Mouse (Mus musculus): Measurements from ENCODE around the gene 4930562C15Rik.

4930562C15Rik gene

GRCm38 (mm10) chr16:4862863-4863483 lies 27.8 kb downstream of the 4930562C15Rik start:
- DNase-seq (ENCODE audit: low spot score): peak; percentile 70

GRCm38 (mm10) chr16:4863742-4864141 lies 28.5 kb downstream of the 4930562C15Rik start:
- no peak for DNase-seq (ENCODE audit: low spot score)

- no peak for DNase-seq (ENCODE audit: low spot score)
These were observed 31.0 kb downstream of the 4930562C15Rik start for GRCm38 (mm10) chr16:4866101-4866695.

DNA sequence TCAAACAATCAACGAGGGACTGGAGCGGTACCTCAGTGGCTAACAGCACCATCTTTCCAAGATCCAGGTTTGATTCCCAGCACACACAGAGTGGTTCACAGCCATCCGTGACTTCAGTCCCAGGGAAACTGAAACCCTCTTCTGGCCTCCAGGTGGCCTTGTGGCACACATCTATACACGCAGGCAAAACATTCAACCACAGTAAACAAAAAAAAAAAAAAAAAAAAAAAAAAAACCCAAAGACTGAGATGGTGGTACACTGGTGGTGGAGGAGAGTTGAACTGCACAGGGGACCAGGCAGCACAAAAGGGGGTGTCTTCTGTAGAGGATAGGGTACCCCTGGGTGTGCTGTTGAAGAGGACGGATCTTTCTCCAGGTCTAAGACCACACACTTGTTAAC lies 35.3 kb downstream of the 4930562C15Rik start:
- no peak for DNase-seq (ENCODE audit: low spot score)

DNA sequence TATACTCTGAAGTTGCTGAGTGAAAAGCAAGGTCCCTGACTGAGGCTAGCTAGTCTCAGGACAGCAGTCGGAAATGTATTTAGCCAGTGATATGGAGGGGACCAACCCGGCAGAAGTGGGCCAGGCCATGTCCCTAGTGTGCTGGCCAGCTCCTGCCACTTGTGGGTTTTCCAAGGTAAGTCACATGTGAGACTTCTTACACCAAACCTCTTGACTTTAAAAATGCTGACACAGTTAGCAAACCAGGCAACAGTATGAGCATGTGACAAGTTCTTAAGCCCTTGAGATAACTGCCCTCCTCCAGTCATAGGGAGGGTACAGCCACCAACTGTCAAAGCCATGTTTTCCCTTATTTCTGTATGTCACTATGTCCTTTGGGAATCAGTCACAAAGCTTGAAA lies 36.7 kb downstream of the 4930562C15Rik start:
- DNase-seq (ENCODE audit: low spot score): no peak

GRCm38 (mm10) chr16:4875198-4876032 lies 40.2 kb downstream of the 4930562C15Rik start:
- no peak for DNase-seq (ENCODE audit: low spot score)

DNA sequence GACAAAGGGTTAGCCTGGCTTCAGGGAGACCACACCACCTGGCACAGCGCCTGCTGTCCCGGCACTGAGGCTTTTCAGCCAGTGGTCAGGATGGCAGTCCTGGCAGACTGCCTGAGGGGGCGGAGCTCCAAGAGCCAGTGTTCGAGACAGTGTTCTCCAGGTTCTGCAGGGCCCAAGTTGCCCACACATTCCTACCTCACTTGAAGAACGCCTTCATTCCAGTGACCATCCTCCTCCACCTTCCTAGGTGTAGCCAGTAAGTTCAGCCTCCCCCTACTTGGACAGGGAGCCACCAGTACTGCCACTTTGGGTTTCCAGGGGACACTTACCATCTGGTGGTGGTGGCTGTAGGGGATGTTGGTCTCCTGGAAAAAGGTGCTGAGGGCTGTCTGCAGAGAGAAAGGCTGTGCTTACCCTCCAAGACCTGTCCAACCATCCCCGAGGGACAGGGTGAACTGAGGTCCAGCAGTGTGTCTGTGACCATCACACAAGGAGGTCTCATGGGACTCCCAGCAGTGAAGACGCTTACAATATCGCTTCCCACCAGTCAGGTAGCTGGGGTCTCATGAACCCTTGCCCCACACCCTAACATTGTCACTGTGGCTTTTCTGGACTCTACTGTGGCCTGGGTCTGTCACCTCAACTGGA lies 40.9 kb downstream of the 4930562C15Rik start:
- no peak for DNase-seq (ENCODE audit: low spot score)

GRCm38 (mm10) chr16:4877195-4877594 lies 42.0 kb downstream of the 4930562C15Rik start:
- DNase-seq (ENCODE audit: low spot score): no peak

DNA sequence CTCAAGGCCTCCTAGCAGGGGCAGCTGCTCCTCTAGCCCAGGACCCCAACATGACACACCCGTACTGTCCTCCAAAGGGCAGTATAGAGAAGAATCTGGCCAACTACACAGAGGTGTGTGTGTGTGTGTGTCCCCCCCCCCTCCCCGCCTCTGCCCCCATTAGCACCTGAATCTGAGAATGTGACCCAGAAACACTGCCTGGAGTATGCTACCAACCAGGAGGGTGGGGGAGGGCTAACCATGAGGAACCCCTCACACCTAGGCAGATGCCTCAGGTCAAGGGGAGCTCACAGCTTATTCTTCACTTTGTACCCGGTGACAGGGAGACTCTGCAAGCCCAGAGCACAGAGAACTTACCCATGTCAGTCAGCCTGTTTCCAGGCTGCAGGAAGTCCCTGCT lies 42.5 kb downstream of the 4930562C15Rik start:
- no peak for DNase-seq (ENCODE audit: low spot score)

- peak; percentile 14 for DNase-seq (ENCODE audit: low spot score)
These were observed 43.1 kb downstream of the 4930562C15Rik start for GRCm38 (mm10) chr16:4878192-4878885.

DNA sequence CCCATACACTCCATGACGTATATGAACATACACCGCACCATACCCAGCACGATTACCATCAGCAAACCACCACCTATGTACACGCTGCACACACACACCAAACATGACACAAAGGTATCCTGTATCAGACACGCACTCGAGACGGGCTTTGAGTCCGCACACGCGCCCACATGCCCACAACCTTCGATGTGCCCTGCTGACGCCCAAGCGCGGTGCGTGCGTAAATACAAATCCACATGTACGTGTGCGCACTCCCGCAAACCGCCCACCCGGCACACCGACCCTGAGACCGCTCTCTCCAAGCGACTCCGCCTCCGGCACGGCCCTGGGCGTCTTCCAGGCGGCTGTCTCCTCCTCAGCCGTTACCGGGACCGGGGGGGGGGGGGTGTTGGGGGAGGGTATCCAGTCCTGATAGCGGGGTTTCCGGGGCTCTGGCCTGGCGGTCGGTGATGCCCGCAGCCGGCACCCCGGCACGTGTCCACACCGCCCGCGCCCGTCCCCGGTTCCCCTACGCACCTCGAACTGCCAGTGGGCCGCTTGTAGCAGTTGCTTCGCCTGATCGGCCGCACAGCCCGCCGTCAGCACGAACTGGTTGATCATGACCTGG lies 44.0 kb downstream of the 4930562C15Rik start:
- DNase-seq (ENCODE audit: low spot score): peak; percentile 50

GRCm38 (mm10) chr16:4879708-4880124 lies 44.5 kb downstream of the 4930562C15Rik start:
- peak; percentile 89 for DNase-seq (ENCODE audit: low spot score)

- DNase-seq (ENCODE audit: low spot score): peak; percentile 99
These were observed 45.1 kb downstream of the 4930562C15Rik start, which contains the start of gene Ubald1 for GRCm38 (mm10) chr16:4880136-4880825. TSS of gene Ubald1 (minus strand) at chr16:4880315.

GRCm38 (mm10) chr16:4881400-4882351 lies 46.5 kb downstream of the 4930562C15Rik start:
- peak; percentile 42 for DNase-seq (ENCODE audit: low spot score)

- DNase-seq (ENCODE audit: low spot score): no peak
These were observed 49.7 kb downstream of the 4930562C15Rik start for GRCm38 (mm10) chr16:4884930-4885329.

- DNase-seq (ENCODE audit: low spot score): peak; percentile 95
These were observed 50.8 kb downstream of the 4930562C15Rik start, which contains the start of gene Mgrn1 for GRCm38 (mm10) chr16:4885760-4886689. TSS of gene Mgrn1 (plus strand) at chr16:4886249.

DNA sequence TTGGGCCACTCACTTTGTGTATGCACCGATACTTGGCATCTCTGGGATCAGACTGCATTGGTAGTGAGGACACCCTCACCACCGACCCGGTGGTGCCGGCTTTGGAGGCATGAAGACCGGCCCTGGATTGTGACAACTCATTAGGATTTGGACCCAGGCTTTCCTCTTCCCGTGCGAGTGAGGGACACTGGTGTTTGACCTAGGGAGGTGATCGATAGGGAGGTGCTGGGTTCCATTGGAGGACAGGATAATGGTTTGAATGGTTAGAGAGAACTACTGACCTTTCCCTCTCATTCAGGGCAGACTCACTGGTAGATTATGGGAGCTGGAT lies 51.4 kb downstream of the 4930562C15Rik start:
- DNase-seq (ENCODE audit: low spot score): no peak

DNA sequence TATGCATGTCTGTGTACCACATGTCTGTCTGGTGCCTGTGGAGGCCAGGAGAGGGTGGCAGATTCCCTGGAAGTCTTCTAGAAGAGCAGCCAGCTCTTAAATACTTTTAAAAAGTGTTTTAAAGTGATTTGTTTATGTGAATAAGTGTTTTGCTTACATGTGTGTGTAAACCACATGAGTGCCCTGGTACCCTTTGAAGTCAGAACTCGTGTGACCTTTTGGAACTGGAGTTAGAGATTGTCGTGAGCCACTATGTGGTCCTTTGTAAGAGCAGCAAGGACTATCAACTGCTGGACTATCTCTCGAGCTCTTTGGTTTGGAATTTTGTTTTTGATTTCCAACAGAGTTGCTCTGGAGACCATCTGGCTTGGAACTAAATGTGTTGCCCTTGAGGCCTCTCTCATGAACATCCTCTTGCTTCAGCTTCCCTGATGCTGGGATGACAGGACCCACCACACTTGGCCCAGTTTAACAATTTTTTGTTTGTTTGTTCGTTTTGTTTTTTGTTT lies 55.0 kb downstream of the 4930562C15Rik start:
- DNase-seq (ENCODE audit: low spot score): no peak

Measured in embryo, embryonic 10.5 days (tissue).